Mouse (Mus musculus) embryonic fibroblast, embryonic 13.5 days (primary cell): ENCODE data around the gene Slc30a1.

Experiments used
- CTCF ChIP-seq: IDR thresholded peaks from 2 replicates; pipeline ENCODE4 v1.5.1; 2011; ENCODE audit warnings: mild to moderate bottlenecking, control low read depth, low read length, moderate library complexity, borderline replicate concordance; ENCODE audit not compliant: insufficient read depth
- POLR2A ChIP-seq: IDR thresholded peaks from 2 replicates; pipeline ENCODE4 v1.6.1; 2011; ENCODE audit warnings: low read depth, mild to moderate bottlenecking, control low read depth, low read length, moderate library complexity

DNA sequence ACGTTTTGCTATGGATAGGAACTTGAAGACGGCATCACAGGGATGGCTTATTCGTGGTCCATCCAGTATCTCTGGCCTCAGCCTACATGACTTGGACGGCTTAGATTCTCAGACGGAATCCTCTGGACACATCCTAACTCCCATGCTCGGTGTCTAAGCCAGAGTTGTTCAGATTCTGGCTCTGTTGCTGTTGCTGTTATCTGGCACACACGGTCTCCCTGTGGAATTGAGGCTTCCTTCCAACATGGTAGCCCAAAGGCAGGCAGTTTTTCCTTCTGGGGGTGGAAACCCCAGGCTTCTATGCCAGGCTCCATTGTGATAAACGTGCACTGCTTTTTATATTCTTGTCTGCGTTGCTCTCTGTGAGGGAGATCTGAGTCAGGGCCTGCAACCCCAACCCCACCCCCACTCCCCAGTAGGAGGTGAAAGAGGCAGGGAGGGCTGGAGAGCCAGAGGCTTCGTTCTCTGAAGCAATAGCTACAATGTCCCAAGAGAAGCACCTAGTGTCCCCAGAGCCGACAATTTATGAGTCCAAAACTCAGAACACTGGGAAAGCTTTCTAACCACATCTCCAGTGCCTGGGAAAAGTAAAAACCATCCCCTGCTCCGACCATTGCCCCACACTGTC, 23.4 kb downstream of the Slc30a1 start:
- no peak for TF ChIP-seq POLR2A
- no peak for TF ChIP-seq CTCF
